Mouse (Mus musculus) hindbrain, embryonic 11.5 days (tissue): ENCODE measurements around the gene Kcnk1. TPM values are rescaled to one million over a fixed set of nuclear protein-coding genes. Genes with fewer than 3 reads are reported as not detected.

Experiments
- ATAC-seq: fragments of 200-750 bp; cut with Nextera tagmentation; 2 replicates; pipeline ENCODE4 v1.8.0; 2017; ENCODE audit warnings: mild to moderate bottlenecking, moderate TSS enrichment, moderate library complexity; ENCODE audit not compliant: low FRiP score
- DNase-seq: peaks from one replicate; pipeline ENCODE4 v3.0.0-alpha.2; 2015; ENCODE audit warnings: low spot score
- H3K27ac ChIP-seq: fragments of 300-500 bp; sonication (generic); 2 replicates; pipeline ENCODE4 v1.5.1; 2014; ENCODE audit warnings: mild to moderate bottlenecking, low read depth, low read length
- H3K27me3 ChIP-seq: fragments of 300-500 bp; sonication (generic); 2 replicates; pipeline ENCODE4 v1.6.1; 2014; ENCODE audit warnings: mild to moderate bottlenecking, low read length, moderate library complexity, mixed read lengths; ENCODE audit not compliant: control insufficient read depth, insufficient read depth
- H3K36me3 ChIP-seq: fragments of 300-500 bp; sonication (generic); 2 replicates; pipeline ENCODE4 v1.6.1; 2014; ENCODE audit warnings: mild to moderate bottlenecking, low read length, moderate library complexity, mixed read lengths; ENCODE audit not compliant: control insufficient read depth, insufficient read depth
- H3K4me1 ChIP-seq: fragments of 300-500 bp; sonication (generic); replicated peaks from 2 replicates; pipeline ENCODE4 v1.6.1; 2014; ENCODE audit warnings: low read length, mixed read lengths; ENCODE audit not compliant: control insufficient read depth, insufficient read depth
- H3K4me2 ChIP-seq: fragments of 300-500 bp; sonication (generic); replicated peaks from 2 replicates; pipeline ENCODE4 v1.6.1; 2014; ENCODE audit warnings: mild to moderate bottlenecking, low read depth, low read length
- H3K4me3 ChIP-seq: fragments of 300-500 bp; sonication (generic); 2 replicates; pipeline ENCODE4 v1.5.1; 2014; ENCODE audit warnings: low read depth, low read length
- H3K9ac ChIP-seq: fragments of 300-500 bp; sonication (generic); 2 replicates; pipeline ENCODE4 v1.6.1; 2014; ENCODE audit warnings: low read depth, low read length
- H3K9me3 ChIP-seq: fragments of 300-500 bp; sonication (generic); 2 replicates; pipeline ENCODE4 v1.6.1; 2016; ENCODE audit warnings: low read length; ENCODE audit not compliant: control insufficient read depth
- WGBS: fragments of 180-500 bp; shearing (Covaris S2); extraction: QIAGEN DNeasy Blood & Tissue Kit; methylation state at CpG from one replicate; pipeline ENCODE4 v1.1.7; 2014; 5-methylcytosine and 5-hydroxymethylcytosine counted together
- polyA plus RNA-seq: library from polyadenylated mRNA; unstranded; fragments of >200 nt; fragmentation: Nextera tagmentation; extraction: Ambion mirVana; gene quantifications from 2 replicates; pipeline ENCODE4 v1.2.1, GENCODE M21; 2014

Gene Kcnk1
- polyA plus RNA-seq, 1 experiment from 2014 or later: 9.6 TPM

DNA sequence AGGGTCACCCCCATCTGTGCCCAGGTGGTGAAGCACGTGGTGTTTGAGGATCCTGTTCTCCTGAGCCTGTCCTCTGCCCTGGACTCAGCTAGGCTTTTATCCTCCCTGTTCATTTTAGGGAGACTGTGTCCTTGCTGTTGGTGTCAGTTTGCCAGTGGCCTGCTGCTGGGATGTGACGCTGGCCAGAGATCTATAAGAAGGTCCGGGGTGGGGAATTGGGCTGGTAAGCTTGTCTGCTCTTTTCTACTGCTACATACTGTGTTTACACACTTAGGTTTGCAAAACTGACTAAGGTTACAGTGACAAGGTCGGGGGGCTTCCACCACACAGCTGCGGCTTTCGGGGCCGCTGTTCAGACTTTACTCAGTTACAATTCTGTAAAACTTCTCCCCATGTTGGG, 10.0 kb downstream of the Kcnk1 start:
- Histone ChIP-seq H3K4me1 (no peaks in the 10 kb centered on the region), H3K9me3 (no peaks in the 10 kb centered on the region), H3K4me2 (no peak overlapping the region), H3K9ac (no peak overlapping the region), H3K4me3 (no peak overlapping the region), H3K27ac (no peak overlapping the region), H3K36me3 (no peaks in the 10 kb centered on the region), H3K27me3 (no peaks in the 10 kb centered on the region)
- no peak for ATAC-seq
- no peak for DNase-seq
- WGBS: 82% methylated on average over 7 of the region's 7 CpGs

GRCm38 (mm10) chr8:126006310-126006990, 11.5 kb downstream of the Kcnk1 start:
- no peaks in the 10 kb centered on the region for H3K4me1 ChIP-seq
- H3K4me2 ChIP-seq: no peak overlapping the region
- no peak overlapping the region for H3K9ac ChIP-seq
- H3K36me3 ChIP-seq: no peaks in the 10 kb centered on the region
- no peaks in the 10 kb centered on the region for H3K9me3 ChIP-seq
- no peak overlapping the region for H3K27ac ChIP-seq
- no peak overlapping the region for H3K4me3 ChIP-seq
- no peaks in the 10 kb centered on the region for H3K27me3 ChIP-seq
- 83% methylated on average over 11 of the region's 11 CpGs for WGBS
- DNase-seq (no peak), ATAC-seq (no peak)

- H3K27ac ChIP-seq: no peak overlapping the region
- no peaks in the 10 kb centered on the region for H3K4me1 ChIP-seq
- no peaks in the 10 kb centered on the region for H3K36me3 ChIP-seq
- H3K4me3 ChIP-seq: no peak overlapping the region
- H3K4me2 ChIP-seq: no peak overlapping the region
- ATAC-seq (no peak), DNase-seq (no peak)
- H3K27me3 ChIP-seq: no peaks in the 10 kb centered on the region
- no peaks in the 10 kb centered on the region for H3K9me3 ChIP-seq
- WGBS: 86% methylated on average over 19 of the region's 19 CpGs
- no peak overlapping the region for H3K9ac ChIP-seq
Measured at GRCm38 (mm10) chr8:126007538-126008330, 12.8 kb downstream of the Kcnk1 start.

- Histone ChIP-seq H3K4me3 (no peak overlapping the region), H3K36me3 (no peaks in the 10 kb centered on the region), H3K9ac (no peak overlapping the region), H3K27ac (no peak overlapping the region), H3K4me1 (no peaks in the 10 kb centered on the region), H3K9me3 (no peaks in the 10 kb centered on the region), H3K4me2 (no peak overlapping the region), H3K27me3 (no peaks in the 10 kb centered on the region)
- DNase-seq (no peak), ATAC-seq (no peak)
- whole genome bisulfite sequencing: 95% methylated on average over 2 of the region's 2 CpGs
Measured at GRCm38 (mm10) chr8:126008945-126009344, 14.0 kb downstream of the Kcnk1 start.

DNA sequence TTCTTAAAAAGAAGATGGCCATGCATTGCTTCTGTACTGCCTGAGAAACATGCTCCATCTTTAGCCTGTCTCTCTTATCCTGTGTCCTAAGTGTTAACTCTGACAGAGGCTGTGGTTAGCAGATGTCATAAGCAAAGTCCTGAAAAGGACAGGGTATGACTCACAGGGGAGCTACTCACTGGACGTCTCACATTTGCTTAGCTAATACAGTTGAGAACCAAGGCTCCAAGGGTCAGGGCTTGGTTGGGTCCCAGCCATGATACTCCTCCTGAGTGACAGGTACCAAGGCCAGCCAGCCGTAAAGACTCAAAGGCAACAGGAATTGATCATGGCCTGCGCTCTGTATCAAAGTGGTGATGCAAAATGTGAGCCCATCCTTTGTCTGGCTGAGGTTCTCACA, 15.9 kb downstream of the Kcnk1 start:
- DNase-seq (no peak), ATAC-seq (no peak)
- WGBS: 80% methylated on average over 3 of the region's 3 CpGs
- Histone ChIP-seq H3K4me3 (no peak overlapping the region), H3K4me1 (no peaks in the 10 kb centered on the region), H3K27me3 (no peaks in the 10 kb centered on the region), H3K9me3 (no peaks in the 10 kb centered on the region), H3K9ac (no peak overlapping the region), H3K36me3 (no peaks in the 10 kb centered on the region), H3K27ac (no peak overlapping the region), H3K4me2 (no peak overlapping the region)

DNA sequence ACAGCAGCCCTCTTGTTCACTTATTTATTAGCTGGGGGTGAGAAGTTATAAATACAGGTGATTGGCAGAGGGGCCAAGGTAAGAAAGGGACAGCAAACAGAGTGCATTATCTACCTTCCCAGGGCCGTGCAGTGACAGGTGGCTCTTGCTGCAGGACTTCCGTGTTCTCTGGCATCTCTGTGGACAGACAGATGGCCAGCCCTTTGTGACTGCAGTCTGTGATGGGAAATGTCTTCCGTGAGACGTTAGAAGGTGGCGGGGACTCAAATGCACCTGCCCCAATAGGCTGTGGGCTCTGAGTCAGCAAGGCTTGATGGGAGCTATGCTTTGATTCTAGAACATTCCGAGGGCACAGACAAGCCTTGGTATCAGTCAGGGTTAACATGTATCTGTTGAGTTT, 17.4 kb downstream of the Kcnk1 start:
- no peaks in the 10 kb centered on the region for H3K27me3 ChIP-seq
- H3K4me3 ChIP-seq: no peak overlapping the region
- no peaks in the 10 kb centered on the region for H3K9me3 ChIP-seq
- H3K27ac ChIP-seq: no peak overlapping the region
- H3K36me3 ChIP-seq: no peaks in the 10 kb centered on the region
- DNase-seq (no peak), ATAC-seq (no peak)
- no peak overlapping the region for H3K9ac ChIP-seq
- H3K4me2 ChIP-seq: no peak overlapping the region
- WGBS: 92% methylated on average over 6 of the region's 6 CpGs
- no peaks in the 10 kb centered on the region for H3K4me1 ChIP-seq

GRCm38 (mm10) chr8:126013646-126014045, 18.7 kb downstream of the Kcnk1 start:
- Histone ChIP-seq H3K36me3 (no peaks in the 10 kb centered on the region), H3K4me3 (no peak overlapping the region), H3K27me3 (no peaks in the 10 kb centered on the region), H3K4me2 (no peak overlapping the region), H3K9ac (no peak overlapping the region), H3K27ac (no peak overlapping the region), H3K4me1 (no peaks in the 10 kb centered on the region), H3K9me3 (no peaks in the 10 kb centered on the region)
- no peak for DNase-seq
- 89% methylated on average over 5 of the region's 5 CpGs for WGBS
- no peak for ATAC-seq

GRCm38 (mm10) chr8:126021932-126022331, 27.0 kb downstream of the Kcnk1 start:
- Histone ChIP-seq H3K27ac (no peak overlapping the region), H3K36me3 (no peaks in the 10 kb centered on the region), H3K9me3 (no peaks in the 10 kb centered on the region), H3K9ac (no peak overlapping the region), H3K27me3 (no peaks in the 10 kb centered on the region), H3K4me3 (no peak overlapping the region), H3K4me1 (no peaks in the 10 kb centered on the region), H3K4me2 (no peak overlapping the region)
- 95% methylated on average over 8 of the region's 8 CpGs for WGBS
- ATAC-seq: no peak
- DNase-seq: no peak
